Mouse (Mus musculus) embryo, embryonic 10 days (tissue): Measurements from ENCODE around the gene Tfdp1.

Experiments used
- DNase-seq: peaks from one replicate; pipeline ENCODE4 v3.0.0-alpha.2; 2015; ENCODE audit warnings: low spot score

The Tfdp1 gene

GRCm38 (mm10) chr8:13353155-13353833 lies 14.7 kb downstream of the Tfdp1 start:
- no peak for DNase-seq

DNA sequence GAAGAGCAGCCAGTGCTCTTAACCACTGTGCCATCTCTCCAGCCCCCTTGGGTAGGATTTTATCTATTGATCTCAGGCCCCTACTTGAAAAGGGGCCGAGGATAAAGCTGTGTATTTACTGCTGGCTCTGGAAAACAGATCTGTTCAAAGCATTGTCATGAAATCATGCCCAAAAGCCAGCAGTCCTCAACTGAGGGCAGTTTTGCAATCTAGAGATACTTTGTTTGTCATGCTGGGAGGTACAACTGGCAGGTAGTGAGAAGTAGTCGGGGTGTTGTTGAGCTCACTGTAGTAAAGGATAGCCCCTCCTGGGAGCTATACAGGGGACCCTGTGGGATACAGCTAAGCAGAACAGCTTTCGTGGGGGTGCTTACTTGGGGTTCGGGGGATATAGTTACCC lies 15.3 kb downstream of the Tfdp1 start:
- no peak for DNase-seq

DNA sequence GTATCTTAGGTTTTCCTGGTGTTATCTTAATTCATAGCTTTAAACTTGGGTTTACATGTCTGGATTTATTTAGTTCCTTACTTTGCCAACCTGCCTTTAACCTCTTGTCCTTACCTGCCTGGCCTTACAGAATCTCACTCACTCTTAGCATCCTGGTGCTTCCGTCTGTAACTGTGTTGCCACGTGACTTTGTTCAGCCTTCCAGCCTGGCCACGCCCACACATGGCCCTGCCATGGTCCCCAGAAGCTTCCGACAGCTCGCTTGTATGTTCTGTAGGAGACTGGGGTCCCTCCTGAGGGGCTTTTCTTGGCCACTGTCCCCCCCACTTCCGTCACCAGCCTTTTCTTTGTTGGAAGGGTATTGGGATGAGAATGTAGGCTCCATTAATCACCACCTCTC lies 17.7 kb downstream of the Tfdp1 start:
- DNase-seq: no peak

DNA sequence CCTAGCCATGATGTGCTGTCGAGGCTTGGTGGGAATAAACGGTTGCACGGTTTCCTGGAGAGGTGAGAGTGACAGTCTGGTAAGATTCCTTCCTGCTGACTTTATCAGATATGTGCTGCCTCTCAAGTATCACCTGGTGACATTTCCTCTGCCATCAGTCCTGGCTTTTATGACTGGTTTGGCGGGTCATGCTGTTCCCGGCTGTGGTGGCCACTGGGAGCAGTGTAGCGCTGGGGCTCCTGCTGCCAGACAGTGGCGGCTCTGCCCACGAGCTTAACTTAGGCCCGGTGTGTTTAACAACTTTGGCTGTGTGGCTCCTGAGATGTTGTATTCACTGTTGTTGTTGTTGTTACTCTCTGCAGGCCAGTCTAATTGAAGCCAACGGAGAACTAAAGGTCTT lies 18.1 kb downstream of the Tfdp1 start:
- no peak for DNase-seq

- DNase-seq: no peak
Measured at GRCm38 (mm10) chr8:13360213-13360612, 21.7 kb downstream of the Tfdp1 start.

DNA sequence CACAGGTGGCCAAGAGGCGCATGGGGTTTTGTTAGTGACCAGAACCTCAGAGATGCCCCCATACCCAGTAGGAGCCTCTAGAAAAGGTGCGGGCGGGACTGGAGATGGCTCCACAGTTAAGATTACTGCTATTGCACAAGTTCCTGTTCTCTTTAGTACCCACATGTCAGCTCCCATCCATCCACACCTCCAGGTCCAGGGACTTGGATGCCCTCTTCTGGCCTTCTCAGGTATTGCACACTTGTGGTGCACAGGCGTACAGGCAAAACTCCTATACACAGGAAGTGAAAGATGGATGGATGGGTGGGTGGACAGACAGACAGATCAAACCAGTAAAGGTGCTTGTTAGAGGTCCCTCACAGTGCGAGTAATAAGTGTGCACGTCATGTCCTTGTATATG lies 23.3 kb downstream of the Tfdp1 start:
- DNase-seq: no peak

DNA sequence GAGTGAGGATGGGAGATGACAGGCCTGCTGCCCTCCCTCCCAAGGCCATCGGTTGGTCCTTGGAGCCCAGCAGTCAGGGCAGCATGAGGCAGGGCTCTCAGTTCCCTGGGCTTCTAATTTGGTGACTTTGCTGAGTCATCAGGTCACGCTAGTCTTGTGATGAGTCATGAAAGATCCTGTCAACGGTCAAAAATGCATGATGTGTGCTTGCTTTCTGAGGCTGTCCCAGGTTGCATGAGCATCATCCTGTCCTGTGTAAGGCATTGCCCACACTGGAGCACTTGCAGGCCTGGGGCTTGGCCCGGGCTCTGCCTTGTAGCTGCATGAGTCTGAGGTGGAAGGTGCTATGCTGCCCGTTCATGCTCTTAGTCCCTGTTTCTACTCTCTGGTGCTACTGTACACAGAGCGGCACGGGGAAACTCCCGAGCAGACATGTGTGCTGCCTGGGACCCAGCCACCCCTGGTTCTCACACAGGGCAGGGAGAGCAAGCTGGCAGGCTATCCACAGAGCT lies 34.7 kb downstream of the Tfdp1 start:
- DNase-seq: no peak

GRCm38 (mm10) chr8:13381630-13382029 lies 43.1 kb downstream of the Tfdp1 start:
- no peak for DNase-seq

- no peak for DNase-seq
Measured at GRCm38 (mm10) chr8:13382536-13382935, 44.0 kb downstream of the Tfdp1 start.

GRCm38 (mm10) chr8:13382999-13383398 lies 44.4 kb downstream of the Tfdp1 start:
- no peak for DNase-seq

GRCm38 (mm10) chr8:13386366-13386765 lies 47.8 kb downstream of the Tfdp1 start:
- DNase-seq: no peak

DNA sequence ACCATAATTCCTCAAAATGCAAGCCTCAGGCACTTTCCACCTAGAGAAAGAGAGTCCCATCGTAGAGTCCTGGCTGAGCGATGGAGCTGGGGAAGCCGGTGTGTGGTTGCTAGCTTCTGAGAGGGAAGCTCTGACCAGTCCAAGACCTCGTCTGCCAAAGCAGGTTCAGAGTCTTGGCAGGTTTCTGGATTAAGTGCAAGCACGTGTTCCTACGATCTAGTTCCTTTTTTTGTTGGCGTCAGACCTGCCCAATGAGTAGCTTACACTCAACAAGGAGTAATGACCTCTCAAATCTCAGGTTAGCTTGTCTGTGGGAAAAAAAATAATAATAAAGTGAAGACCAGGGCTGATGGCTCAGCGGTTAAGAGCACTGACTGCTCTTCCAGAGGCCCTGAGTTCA lies 49.2 kb downstream of the Tfdp1 start:
- no peak for DNase-seq

DNA sequence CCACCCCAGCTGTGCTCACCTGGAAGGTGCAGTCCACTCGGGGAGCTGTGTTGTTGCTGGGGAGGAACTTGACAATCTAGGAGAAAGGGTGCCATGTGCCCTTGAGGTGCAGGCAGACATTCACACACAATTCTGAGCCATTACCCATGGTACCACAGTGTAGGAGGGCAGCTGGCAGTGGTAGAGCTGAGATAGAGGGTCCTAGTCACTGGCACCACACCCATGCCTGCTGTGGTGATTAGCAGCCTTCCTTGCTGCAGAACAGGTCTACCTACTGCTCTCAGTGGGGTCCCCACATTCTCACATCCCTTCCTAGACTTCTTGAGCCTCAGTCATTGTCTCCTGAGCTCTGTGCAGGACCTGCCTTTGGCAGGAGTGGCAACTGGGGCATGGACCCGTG lies 50.2 kb downstream of the Tfdp1 start:
- DNase-seq: no peak

DNA sequence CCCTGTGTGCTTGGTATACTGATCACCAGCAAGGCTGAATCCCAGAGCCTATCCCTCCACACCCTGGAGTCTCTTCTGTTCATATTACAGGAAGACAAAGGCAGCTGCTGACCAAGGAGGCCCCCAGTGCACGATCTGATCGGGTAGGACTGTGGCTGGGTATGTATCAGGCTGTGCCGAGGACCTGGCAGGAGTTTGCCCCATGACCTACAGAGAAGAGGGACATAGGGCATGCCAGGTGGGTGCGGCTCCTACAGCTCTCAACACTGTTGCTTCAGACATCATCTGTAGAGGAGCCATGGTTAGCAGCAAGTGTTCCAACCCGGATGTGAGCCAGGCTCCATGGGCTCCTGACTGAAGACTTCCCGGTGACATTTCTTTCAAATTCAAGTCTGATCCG lies 55.3 kb downstream of the Tfdp1 start:
- DNase-seq: no peak

DNA sequence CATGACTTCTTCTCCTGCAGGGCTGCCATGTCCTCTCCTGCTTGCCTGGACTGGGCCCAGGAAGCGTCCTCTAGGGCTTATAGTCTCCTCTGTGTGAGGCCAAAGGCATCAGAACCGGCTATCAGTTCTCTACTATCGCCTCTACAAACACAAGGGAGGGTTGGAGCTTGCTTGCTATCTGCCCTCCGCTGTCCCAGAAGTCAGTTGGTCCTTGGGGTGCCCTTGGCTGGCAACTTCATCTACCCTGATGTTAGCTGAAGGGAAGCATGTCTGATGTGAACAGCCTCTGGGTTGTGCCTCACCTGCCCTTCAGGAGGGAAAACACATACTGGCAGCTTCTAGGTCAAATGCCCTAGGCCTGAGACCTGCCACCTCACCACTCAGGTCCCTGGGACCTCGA lies 58.2 kb downstream of the Tfdp1 start, which contains the start of gene Atp4b:
Atp4b (minus strand) TSS at position 101 of the 400 bp plus-strand sequence.
- DNase-seq: no peak

DNA sequence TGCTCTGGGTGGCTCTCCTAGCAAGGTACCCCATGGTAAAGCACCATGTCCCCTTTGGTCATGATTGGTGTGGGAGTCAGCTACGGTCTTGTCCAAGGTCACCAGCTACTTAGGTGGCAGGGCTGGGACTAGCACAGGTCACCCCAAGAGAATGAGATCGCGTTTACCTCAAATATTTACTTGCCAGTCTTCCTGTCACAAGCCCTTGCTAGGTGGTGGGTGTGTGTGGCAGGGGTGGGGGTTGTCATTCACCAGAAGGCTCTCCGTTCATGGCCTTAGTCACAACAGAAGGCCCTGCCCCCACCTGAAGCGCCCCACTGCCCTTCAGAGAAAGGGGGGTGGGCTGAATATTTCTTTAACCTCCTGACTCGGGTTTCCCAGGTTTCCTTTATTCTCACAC lies 65.0 kb downstream of the Tfdp1 start:
- no peak for DNase-seq

DNA sequence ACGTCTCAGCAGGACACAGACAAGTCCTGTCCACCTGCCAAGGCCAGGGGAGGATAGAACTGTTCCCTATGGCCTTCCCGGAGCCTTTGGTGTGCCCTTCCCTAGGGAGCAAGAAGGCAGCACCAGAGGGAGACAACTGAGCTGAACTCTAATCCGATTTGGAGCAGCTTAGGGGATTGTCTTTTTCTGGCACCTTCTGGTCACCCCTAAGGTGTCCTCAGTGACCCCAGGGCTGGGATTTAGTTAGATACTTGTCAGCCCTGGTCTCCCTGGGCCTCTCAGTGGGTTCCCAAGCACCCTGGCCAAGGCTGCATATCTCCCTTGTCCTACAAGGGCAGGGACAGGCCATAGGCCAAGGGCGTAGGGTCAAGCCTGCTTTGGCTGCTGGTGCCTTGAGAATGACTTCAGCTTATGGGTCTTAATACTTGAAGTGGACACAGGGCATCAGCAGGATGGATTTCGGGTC lies 66.1 kb downstream of the Tfdp1 start, which contains the start of gene Grk1:
Grk1 (plus strand) TSS at position 416 of the 466 bp plus-strand sequence.
- no peak for DNase-seq

DNA sequence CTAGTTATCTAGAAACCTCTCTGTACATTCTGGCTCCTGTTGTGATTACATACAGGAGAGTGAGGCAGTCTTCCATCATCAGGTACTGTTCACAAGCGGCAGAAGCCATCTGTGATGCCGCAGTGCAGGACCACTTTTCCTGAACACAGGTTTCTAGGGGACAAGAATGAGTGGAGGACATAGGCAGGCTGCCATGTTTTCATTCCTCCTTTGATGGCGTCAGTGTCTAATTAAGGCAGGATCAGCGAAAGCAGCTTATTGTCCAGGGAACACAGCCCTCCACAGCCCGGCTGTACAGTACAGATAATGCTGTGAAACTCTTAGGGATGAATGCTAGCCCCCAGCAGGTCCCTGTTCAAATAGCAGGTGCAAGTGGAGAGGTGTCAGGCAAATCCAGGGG lies 67.5 kb downstream of the Tfdp1 start:
- DNase-seq: no peak

GRCm38 (mm10) chr8:13411597-13411996 lies 73.0 kb downstream of the Tfdp1 start:
- peak; percentile 84 for DNase-seq

DNA sequence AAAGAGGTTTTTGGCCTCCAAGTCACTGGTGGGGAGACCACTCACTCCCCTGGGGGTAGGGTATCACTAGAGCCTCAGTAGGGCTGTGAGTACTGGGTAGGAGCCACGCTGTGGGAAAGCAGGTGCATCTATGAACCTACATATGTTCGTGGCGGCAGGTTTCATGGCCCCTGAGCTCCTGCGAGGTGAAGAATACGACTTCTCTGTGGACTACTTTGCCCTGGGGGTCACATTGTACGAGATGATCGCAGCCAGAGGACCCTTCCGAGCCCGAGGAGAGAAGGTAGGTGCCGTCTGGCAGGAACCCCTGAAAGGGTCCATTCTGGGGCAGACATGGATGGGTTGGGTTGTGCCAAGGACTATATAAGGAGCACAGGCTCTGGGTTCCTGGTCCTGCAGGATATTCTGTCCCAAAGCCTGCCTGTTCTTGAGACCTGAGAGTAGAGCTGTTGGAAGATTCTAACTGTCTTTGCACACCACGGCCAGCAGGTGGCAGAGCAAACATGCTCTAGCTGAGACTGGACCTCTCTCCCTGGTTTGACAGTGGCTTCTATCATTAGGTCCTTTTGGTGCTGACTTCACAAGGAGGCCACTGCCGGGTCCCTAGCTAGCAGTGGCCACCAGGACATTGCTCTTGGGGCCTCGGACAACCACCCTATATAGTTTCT lies 74.5 kb downstream of the Tfdp1 start:
- peak; percentile 81 for DNase-seq

- DNase-seq: no peak
Measured at GRCm38 (mm10) chr8:13413823-13414390, 75.4 kb downstream of the Tfdp1 start.

DNA sequence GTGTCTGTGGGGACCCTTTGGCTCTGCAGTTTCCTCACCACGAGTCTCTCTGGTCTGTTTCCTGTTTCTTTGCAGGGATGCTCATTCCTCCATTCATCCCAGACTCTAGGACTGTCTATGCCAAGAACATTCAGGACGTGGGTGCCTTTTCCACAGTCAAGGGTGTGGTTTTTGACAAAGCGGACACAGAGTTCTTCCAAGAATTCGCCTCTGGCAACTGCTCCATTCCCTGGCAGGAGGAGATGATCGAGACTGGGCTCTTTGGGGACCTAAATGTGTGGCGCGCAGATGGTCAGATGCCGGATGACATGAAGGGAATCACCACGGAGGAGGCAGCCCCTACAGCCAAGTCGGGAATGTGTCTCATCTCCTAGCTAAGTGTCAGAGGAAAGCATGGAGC lies 77.3 kb downstream of the Tfdp1 start:
- DNase-seq: no peak

DNA sequence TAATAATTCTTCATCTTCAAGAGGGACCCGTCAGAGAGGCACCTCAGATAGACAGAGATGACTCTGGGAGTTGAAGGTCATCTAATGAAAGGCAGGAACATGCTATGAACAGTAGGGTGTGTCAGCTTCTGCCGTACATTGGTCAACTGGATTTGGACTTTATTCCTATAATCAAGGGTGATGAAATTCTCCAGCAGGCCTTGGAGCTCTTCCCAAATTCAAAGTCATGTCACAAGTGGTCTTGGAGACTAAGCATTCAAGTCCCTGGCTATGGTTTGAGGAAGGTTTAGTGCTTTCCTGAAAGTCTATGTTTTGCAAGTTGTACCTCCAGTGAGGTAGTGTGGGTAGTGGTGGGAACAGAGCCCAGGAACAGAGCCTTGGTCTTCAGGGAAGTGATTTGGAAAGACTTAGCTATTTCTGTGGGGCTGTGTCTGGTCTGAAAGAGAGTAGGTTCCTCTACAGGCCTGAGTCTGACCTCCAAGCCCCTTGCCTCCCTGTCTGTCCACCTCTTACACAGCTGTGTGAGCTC lies 80.6 kb downstream of the Tfdp1 start:
- DNase-seq: no peak
